ENCODE assay signal across 17 mouse cellular contexts in genomic region chr4:126822891-126823882, GRCm38 (mm10).
DNase-seq lines count a peak whose midpoint lies in the region; ATAC-seq and TF ChIP-seq lines count a peak whose summit lies in the region.
"Had no signal": no experiment of that assay in that cellular context is flagged by ENCODE, and none has a peak within 500 bp of the region (broad histone marks: within the 10 kb centered on the region; RNA-seq: fewer than 3 reads in every experiment).

No protein-coding gene starts in this region.

- H3K27ac ChIP-seq in heart, postnatal 0 days (ENCODE audit: low read depth) = peak overlapping the region; percentile 27
- H3K27ac ChIP-seq in left cerebral cortex, adult 2 months = no peak overlapping the region
- no peak overlapping the region for H3K27ac ChIP-seq in embryonic facial prominence, embryonic 10.5 days (replicated peaks)

- no peaks in the 10 kb centered on the region for H3K27me3 ChIP-seq in heart, postnatal 0 days (ENCODE audit: control insufficient read depth, insufficient read depth, low read length)
- no peaks in the 10 kb centered on the region for H3K27me3 ChIP-seq in embryonic facial prominence, embryonic 10.5 days (replicated peaks; ENCODE audit: low read depth, poor library complexity, severe bottlenecking)
- H3K27me3 ChIP-seq: CH12.LX; megakaryocyte, embryonic 14.5 days; Patski had no signal

- ATAC-seq in heart, postnatal 0 days (ENCODE audit: insufficient read depth, low read depth) = peak; percentile 63; the same call in 1 of the 2 replicates
- ATAC-seq: Patski had no signal

- no peak for TF ChIP-seq CTCF in heart, postnatal 0 days (IDR thresholded peaks at IDR 0.05; ENCODE audit: low read depth)
- TF ChIP-seq CTCF in left cerebral cortex, adult 2 months (IDR thresholded peaks at IDR 0.05) = no peak

- H3K9me3 ChIP-seq in heart, postnatal 0 days (replicated peaks; ENCODE audit: control insufficient read depth, low read length) = no peaks in the 10 kb centered on the region
- no peaks in the 10 kb centered on the region for H3K9me3 ChIP-seq in embryonic facial prominence, embryonic 10.5 days

- H3K4me1 ChIP-seq in heart, postnatal 0 days (ENCODE audit: control insufficient read depth, insufficient read depth) = 0 out of 2 replicates have a peak, but pooled peaks cover 10% of the 10 kb centered on the region
- H3K4me1 ChIP-seq in embryonic facial prominence, embryonic 10.5 days = no peaks in the 10 kb centered on the region
- H3K4me1 ChIP-seq: megakaryocyte, embryonic 14.5 days had no signal

- H3K9ac ChIP-seq in heart, postnatal 0 days (replicated peaks; ENCODE audit: low read depth, low read length) = no peak overlapping the region

- H3K4me2 ChIP-seq in heart, postnatal 0 days (ENCODE audit: low read depth, low read length) = no peak overlapping the region

- intact Hi-C loops in heart, postnatal 25 days (cut with DNase I) = no loop called here
- intact Hi-C loops in left cerebral cortex, adult 2 months (cut with DNase I) = loop anchor here (5.0 kb wide), 1 partner anchor 41 kb away; no protein-coding TSS in a partner anchor

- no peak for DNase-seq in heart, postnatal 0 days (ENCODE audit: low spot score)
- no peak for DNase-seq in heart, postnatal 25 days (ENCODE audit: low spot score)
- peak; percentile 44 to 47 for DNase-seq in left cerebral cortex, adult 9 months (ENCODE audit: low spot score in 2 of 2)
- DNase-seq in left cerebral cortex, adult 2 months (ENCODE audit: extremely low spot score in 1 of 2, low spot score in 2 of 2) = no peak
- peak; percentile 54 for DNase-seq in adipocyte (ENCODE audit: low spot score)
- peak; percentile 5 for DNase-seq in embryonic facial prominence, embryonic 10.5 days (ENCODE audit: low spot score)
- DNase-seq in thymus, postnatal 36 days = no peak
- no peak for DNase-seq in cerebellum, adult 18-20 months
- DNase-seq: adrenal gland, adult 8-10 months; gastrocnemius, postnatal 10 days; heart, postnatal 36 days; kidney, postnatal 25 days; layer of hippocampus, postnatal 36 days; thymus, adult 2 months had no signal

- 0 out of 2 replicates have a peak, but pooled peaks cover 5% of the 10 kb centered on the region for H3K36me3 ChIP-seq in heart, postnatal 0 days (replicated peaks; ENCODE audit: control insufficient read depth, insufficient read depth, low read length)
- H3K36me3 ChIP-seq in embryonic facial prominence, embryonic 10.5 days (replicated peaks) = peaks cover 38% of the 10 kb centered on the region

- no peak for TF ChIP-seq EP300 in heart, postnatal 0 days (IDR thresholded peaks at IDR 0.05; ENCODE audit: low read depth)

- 63% methylated on average over 9 of the region's 9 CpGs for WGBS in heart, postnatal 0 days
- 73% methylated on average over 9 of the region's 9 CpGs for WGBS in embryonic facial prominence, embryonic 10.5 days

- no peak overlapping the region for H3K4me3 ChIP-seq in heart, postnatal 0 days (ENCODE audit: low read depth, low read length)
- H3K4me3 ChIP-seq in left cerebral cortex, adult 2 months = no peak overlapping the region
- no peak overlapping the region for H3K4me3 ChIP-seq in embryonic facial prominence, embryonic 10.5 days
- H3K4me3 ChIP-seq: megakaryocyte, embryonic 14.5 days had no signal

Comparison
In these comparisons a context has a peak if more than half of its experiments do, and no peak if none do; other contexts are left out.
1. DNase-seq: peak in left cerebral cortex, adult 9 months (2 of 2), adipocyte (single experiment) and embryonic facial prominence, embryonic 10.5 days (single experiment); none in heart, postnatal 0 days (single experiment), heart, postnatal 25 days (single experiment), left cerebral cortex, adult 2 months (0 of 2), thymus, postnatal 36 days (0 of 2) and cerebellum, adult 18-20 months (0 of 2).